Mouse (Mus musculus) heart, postnatal 0 days (tissue): ENCODE measurements around the gene Ndufs3.

ENCODE experiments used
- CTCF ChIP-seq: IDR thresholded peaks from 2 replicates; pipeline ENCODE4 v1.5.1; 2016; ENCODE audit warnings: antibody characterized with exemption, control low read depth, low read depth
- EP300 ChIP-seq: IDR thresholded peaks from 2 replicates; pipeline ENCODE4 v1.6.1; 2016; ENCODE audit warnings: antibody characterized with exemption, low read depth

DNA sequence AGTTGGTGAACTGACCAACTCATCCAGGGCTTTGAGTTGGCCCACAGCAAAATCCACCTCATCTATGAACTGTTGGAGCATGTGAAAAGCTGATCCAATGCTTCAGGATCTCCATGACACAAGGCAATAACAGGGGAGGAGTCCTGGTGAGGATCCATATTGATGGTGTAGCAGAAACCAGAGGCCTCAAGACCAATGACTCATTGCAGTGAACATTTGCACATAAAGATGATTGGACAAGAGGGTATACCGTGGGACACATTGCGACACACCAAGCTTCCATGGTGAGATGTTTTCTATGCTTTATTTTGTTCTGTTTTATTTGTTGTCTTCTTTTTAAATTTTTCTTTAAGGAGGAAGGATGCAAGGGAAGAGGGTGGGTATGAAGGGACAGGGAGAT lies 18.0 kb upstream of the Ndufs3 start:
- TF ChIP-seq CTCF (no peak), EP300 (no peak)
